Mouse (Mus musculus): ENCODE measurements around the gene Tm9sf1.

Gene Tm9sf1

GRCm38 (mm10) chr14:55643060-55643907 is at the start of gene Tm9sf1:
Gene Tm9sf1, minus strand, starts transcription at chr14:55643806.
- peak; percentile 97 for DNase-seq (ENCODE audit: low read depth, low spot score)

GRCm38 (mm10) chr14:55689433-55689832 is 45.8 kb upstream of the Tm9sf1 start:
- DNase-seq (ENCODE audit: low read depth, low spot score): no peak

- no peak for DNase-seq (ENCODE audit: low read depth, low spot score)
These were observed 38.5 kb upstream of the Tm9sf1 start for GRCm38 (mm10) chr14:55682118-55682493.

GRCm38 (mm10) chr14:55681160-55682117 is 37.8 kb upstream of the Tm9sf1 start, which contains the start of gene Tinf2:
Gene Tinf2, minus strand, starts transcription at chr14:55681820.
- peak; percentile 99 for DNase-seq (ENCODE audit: low read depth, low spot score)

GRCm38 (mm10) chr14:55677615-55678014 is 34.0 kb upstream of the Tm9sf1 start:
- peak; percentile 74 for DNase-seq (ENCODE audit: low read depth, low spot score)

- DNase-seq (ENCODE audit: low read depth, low spot score): peak; percentile 65
These were observed 29.1 kb upstream of the Tm9sf1 start for GRCm38 (mm10) chr14:55672741-55673060.

- DNase-seq (ENCODE audit: low read depth, low spot score): peak; percentile 98
These were observed 28.5 kb upstream of the Tm9sf1 start, which contains the start of the genes Gmpr2 and Nedd8 for GRCm38 (mm10) chr14:55671833-55672740. Gene Gmpr2, plus strand, starts transcription at chr14:55671941. Gene Nedd8, minus strand, starts transcription at chr14:55672124.

- DNase-seq (ENCODE audit: low read depth, low spot score): no peak
These were observed 27.9 kb upstream of the Tm9sf1 start for GRCm38 (mm10) chr14:55671486-55671832.

GRCm38 (mm10) chr14:55660636-55661035 is 17.0 kb upstream of the Tm9sf1 start:
- no peak for DNase-seq (ENCODE audit: low read depth, low spot score)

GRCm38 (mm10) chr14:55659960-55660573 is 16.5 kb upstream of the Tm9sf1 start, which contains the start of gene Mdp1:
Gene Mdp1, minus strand, starts transcription at chr14:55660508.
- DNase-seq (ENCODE audit: low read depth, low spot score): peak; percentile 87

GRCm38 (mm10) chr14:55658011-55658410 is 14.4 kb upstream of the Tm9sf1 start:
- no peak for DNase-seq (ENCODE audit: low read depth, low spot score)

GRCm38 (mm10) chr14:55656935-55657334 is 13.3 kb upstream of the Tm9sf1 start:
- DNase-seq (ENCODE audit: low read depth, low spot score): no peak

GRCm38 (mm10) chr14:55651528-55651927 is 7.9 kb upstream of the Tm9sf1 start:
- DNase-seq (ENCODE audit: low read depth, low spot score): no peak

- no peak for DNase-seq (ENCODE audit: low read depth, low spot score)
These were observed 6.3 kb upstream of the Tm9sf1 start, which contains the start of gene Tssk4 for GRCm38 (mm10) chr14:55649884-55650283. Gene Tssk4, plus strand, starts transcription at chr14:55650184.

- DNase-seq (ENCODE audit: low read depth, low spot score): peak; percentile 67
These were observed 769 bp upstream of the Tm9sf1 start for GRCm38 (mm10) chr14:55644261-55644888.

GRCm38 (mm10) chr14:55642679-55643059 is 937 bp downstream of the Tm9sf1 start:
- DNase-seq (ENCODE audit: low read depth, low spot score): no peak

- no peak for DNase-seq (ENCODE audit: low read depth, low spot score)
These were observed 2.3 kb downstream of the Tm9sf1 start for GRCm38 (mm10) chr14:55641291-55641690.

- no peak for DNase-seq (ENCODE audit: low read depth, low spot score)
These were observed 2.8 kb downstream of the Tm9sf1 start for GRCm38 (mm10) chr14:55640816-55641215.

GRCm38 (mm10) chr14:55637795-55638194 is 5.8 kb downstream of the Tm9sf1 start, which contains the start of gene Gm49378:
Gene Gm49378, minus strand, starts transcription at chr14:55637895.
- DNase-seq (ENCODE audit: low read depth, low spot score): no peak

GRCm38 (mm10) chr14:55635523-55636007 is 8.0 kb downstream of the Tm9sf1 start, which contains the start of gene Ipo4:
Gene Ipo4, minus strand, starts transcription at chr14:55635957.
- peak; percentile 87 for DNase-seq (ENCODE audit: low read depth, low spot score)

Data from A20 (cell line).